Mouse (Mus musculus) embryo, embryonic 11 days (tissue): ENCODE results near the gene Hipk2.

Experiments
- DNase-seq: peaks from one replicate; pipeline ENCODE4 v3.0.0-alpha.2; 2015

Hipk2 gene

DNA sequence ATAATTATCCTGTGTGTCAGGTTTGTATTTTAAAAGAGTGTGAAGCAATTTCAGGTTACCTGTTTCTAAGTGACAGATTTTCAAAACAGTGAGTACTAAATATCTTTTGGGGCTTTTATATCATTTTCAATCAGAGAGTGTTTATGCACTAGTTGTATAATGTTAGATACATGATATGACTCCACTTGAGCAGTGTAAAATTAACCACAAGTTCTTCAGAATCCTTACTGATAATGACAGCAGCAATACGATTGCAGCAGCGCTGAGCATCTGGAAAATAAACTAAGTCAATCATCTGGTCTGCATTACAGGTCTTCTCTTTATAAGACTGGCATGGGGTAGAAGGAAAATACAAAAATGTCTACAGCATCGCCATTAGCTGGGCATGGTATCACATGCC, 49.1 kb downstream of the Hipk2 start:
- no peak for DNase-seq

DNA sequence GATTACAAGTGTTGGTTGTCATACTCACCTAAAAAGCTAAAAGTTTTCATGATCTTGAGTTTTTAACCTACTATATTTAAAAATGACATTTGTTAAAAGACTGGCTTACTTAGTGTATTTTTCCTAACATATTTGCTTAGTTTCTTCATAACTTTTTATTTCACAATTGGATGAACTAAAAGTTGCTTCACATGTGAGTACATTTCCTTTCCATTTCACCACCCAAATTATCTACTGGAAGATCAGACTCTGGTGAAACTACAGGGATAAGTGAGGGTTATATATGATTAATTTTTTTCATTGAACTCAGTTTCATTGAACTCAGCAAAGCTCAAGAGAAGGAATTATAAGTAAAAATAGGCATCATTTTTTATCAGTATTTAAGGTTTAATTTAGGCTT, 50.1 kb downstream of the Hipk2 start:
- DNase-seq: no peak

DNA sequence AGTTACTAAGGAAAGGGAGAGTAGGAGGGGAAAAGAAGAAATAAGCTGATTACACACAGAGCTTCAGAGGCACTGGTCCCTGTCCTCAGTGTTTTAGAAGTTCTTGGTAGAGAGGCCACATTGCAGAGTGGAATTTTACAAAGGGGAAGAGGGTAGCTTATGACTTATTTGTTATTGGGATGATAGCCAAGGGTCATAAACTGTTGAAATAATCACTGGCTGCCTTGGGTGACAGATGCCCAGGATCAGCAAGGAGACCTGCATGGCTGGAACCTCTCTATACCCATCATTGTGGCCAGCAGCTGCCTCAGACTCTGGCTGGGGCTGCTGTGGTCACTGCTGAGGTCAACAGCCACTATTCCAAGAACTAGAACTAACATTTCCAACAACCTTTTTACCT, 52.1 kb downstream of the Hipk2 start:
- no peak for DNase-seq

DNA sequence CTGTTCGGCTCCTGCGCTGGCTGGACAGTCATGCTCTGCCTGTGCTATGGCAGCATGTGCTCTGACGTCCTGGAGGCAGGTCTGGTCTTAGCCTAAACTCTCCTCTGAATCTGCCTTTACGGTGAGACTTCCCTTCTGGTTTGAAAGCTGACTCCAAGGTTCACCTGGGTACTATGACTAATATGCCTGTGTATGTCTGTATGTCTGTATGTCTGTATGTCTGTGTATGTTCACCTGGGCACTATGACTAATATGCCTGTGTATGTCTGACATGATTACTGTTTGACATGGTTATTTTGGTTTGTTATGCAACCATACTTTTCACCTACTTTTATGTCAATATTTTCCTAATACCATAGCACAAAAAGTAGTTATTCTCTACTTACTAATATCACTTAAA, 52.8 kb downstream of the Hipk2 start:
- no peak for DNase-seq

DNA sequence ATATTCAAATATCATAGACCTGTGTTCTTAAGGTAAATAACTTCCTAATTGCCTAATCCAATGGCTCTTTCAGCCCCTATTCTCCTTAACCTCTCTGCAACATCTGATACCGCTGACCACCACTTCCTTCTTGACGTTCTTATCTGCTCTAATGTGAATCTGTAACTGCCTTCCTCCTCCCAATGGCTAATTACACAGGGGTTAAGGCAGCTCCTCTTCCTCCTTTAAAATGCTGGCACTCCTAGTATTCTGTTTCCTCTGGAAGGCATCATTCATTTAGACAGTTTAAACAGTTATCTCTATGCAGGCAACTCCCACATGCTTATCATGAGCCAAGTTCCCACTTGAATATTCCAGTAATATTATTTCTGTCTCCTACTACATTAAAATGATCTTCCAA, 54.3 kb downstream of the Hipk2 start:
- DNase-seq: no peak

DNA sequence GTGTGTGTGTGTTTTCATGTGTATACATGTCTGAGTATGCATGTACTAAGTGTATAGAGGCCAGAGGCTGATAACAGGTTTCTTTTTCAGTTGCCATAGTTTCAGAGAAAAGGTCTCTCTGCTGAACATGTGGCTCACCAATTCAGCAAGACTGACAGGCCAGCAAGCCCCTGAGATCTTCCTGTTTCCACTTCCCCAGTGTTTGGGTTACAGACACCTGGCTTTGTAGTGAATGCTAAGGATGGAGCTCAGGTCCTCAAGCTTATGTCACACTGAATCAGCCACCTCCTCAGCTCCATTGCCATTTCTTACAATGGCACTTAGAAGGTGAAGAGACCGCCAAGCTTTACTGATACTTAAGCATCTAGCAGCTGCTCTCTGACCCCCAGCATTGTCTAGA, 55.1 kb downstream of the Hipk2 start:
- DNase-seq: no peak

DNA sequence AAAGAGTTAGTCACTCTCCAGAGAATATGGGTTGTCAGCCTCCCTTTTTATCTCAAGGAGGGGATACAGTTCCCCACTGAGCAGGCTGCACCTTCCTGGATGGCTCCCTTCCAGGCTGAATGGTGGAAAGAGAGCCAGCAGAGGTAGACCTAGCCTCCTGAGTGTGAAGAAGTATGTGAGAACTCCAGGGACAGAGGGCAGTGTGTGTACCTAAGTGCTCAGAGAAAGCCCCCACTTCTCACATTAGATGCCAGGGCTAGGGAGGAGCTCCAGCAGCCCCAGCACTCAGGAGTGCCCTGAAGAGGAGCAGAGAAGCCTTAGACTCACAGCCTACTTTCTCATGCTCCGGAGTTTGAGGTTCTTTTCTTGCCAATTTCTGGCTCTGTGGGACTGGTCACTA, 59.7 kb downstream of the Hipk2 start:
- no peak for DNase-seq

DNA sequence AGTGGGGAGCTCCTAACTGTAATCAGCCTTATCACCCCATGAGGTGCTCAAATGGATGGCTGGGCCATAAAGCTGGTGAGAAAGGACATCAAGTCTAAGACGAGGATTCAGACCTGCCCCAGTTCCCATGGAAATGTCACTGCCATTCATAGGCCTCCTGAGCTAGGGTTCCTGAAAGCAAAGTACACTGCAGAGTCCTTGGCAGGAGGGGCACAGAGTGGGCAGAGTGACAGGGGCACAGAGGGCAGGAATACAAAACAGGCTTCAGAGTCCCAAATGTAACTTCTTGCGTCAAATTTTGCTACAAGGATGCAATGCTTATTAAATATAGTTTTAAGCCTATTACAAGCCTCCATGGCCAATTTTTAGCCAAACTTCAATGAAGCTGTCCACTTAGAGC, 60.4 kb downstream of the Hipk2 start:
- DNase-seq: no peak

DNA sequence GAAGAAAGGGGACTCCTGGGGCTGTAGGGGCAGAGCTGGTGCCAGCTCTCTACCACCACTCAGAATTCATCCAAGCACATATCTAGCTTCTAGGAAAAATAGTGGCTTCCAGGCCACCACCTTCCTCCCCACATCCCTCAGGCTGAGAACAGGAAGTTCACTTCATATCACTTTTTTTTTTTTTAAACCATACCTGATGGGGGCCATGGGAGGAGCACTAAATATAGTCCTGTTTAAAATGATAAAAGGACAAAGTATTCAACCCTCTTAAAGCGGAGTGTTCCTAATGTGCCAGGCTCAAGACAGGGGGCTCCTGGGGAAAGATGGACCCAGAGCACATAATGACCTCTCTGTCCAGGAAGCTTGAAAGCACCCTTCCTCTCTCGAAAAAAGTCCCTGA, 61.3 kb downstream of the Hipk2 start:
- no peak for DNase-seq

DNA sequence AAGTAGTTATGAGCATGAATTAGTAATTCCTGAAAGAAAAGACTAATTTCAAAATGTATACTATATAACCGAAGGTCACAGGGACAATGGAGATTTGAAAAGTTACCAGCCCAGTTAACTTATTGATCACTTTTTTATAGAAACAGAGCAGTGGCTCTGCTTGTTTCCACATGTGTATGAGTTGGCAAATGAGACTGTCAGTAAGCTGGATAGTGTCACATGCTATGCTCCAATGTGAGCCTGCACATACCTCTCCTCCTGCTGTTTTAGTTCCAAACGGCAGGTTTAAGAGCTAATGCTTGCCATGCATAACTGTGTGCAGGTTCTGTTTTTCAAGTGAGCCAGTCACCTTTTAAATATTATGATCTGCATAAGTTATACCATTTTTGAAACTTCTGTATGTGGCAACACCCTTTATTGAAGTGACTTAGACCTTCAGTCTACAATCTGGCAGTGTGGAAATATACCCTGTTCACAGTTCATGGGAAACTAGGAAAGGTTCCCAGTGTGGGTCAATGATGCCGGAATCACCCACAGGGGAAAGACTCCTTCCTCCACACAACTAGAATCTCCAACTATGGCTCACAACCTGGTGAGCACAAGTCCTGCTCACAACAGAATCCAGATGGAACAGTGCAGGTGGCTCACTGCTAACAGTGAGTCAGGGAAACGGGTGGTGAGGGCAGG, 64.4 kb downstream of the Hipk2 start:
- DNase-seq: no peak

DNA sequence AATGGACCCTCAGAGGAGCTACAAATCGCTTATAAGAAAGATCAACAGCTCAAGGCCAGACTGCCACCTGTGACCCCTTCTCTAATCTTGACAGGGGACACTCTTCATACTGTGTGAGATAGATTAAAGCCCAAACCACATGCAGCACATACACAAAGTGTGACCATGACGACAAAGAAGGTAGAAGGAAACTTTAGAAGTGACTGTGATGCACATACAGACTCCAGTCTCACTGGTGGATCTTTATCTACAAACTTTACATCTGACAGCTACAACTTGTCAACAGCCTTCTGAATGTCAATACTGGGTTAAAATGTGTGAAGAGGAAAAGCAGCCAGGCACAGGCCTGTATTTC, 65.9 kb downstream of the Hipk2 start:
- no peak for DNase-seq

DNA sequence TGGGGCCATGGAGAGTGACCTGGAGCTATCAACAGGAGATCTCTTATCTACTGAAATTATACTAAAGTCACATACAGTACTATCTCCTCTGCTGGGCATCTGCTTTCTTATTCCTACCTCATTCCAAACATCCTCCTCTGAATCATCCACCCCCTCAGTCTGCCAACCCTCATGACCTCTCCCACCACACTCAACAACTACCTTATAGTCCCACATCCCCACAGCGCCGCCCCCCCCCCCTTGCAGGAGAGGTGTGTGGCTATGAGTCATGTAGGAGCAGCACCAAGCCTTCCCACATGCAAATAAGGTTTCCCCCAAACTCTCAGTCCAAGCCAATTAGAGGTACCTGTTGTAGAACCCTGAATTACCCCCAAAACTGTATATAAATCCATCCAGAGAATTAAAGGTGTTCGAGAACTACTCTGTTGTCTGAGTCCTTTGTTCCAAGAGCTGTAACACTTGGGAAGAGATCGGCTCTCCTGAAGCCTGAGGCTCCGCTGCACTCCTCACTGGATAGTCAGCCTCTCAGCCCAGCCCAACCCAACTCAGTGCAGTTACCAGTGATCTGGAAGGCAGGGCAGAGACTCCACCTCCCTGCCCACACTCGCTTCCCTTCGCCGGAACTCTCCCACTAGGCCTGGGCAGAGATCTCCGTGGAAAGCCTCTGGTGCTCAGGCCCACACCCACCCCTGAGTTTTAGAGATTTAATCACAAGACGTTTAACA, 66.4 kb downstream of the Hipk2 start:
- DNase-seq: no peak

DNA sequence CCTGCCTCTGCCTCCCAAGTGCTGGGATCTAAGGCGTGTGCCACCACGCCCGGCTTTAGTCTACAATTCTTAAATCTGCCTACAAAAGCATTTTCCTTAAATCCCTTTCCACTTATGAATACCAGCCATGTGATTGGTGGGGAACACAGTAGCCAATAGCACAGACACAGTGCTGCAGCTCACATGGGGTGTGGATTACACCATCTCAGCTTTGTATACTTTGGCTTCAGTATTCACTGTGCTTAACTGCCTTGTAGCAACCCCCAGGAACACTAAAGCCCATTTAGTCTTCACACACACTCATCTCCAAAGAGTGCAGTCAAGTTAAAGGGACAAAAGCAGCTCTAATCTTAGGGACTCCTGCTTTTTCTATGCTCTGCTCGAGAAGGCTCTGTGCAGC, 67.6 kb downstream of the Hipk2 start:
- no peak for DNase-seq

DNA sequence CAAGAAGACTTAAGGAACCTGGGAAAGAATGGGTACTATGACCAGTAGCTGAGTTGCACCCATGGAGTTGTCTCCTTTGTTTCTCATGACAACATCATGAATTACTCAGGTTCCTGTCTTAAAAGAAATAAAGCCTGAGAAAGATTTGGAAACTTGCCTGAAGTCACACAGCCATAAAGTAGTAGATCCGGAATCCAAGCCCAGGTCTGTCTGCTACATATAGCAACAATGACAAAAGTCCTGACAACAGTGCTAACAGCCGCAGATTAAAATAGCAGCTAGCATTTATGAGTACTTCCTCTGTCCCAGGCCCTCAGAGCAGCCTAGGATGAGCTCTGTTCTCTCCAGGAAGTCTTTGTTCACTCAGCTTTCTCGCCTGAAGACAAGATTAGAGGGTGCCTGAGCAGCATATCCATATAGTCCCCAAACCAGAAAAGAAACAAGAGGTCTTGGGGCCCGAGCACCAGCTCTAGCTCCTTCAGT, 69.0 kb downstream of the Hipk2 start:
- no peak for DNase-seq

DNA sequence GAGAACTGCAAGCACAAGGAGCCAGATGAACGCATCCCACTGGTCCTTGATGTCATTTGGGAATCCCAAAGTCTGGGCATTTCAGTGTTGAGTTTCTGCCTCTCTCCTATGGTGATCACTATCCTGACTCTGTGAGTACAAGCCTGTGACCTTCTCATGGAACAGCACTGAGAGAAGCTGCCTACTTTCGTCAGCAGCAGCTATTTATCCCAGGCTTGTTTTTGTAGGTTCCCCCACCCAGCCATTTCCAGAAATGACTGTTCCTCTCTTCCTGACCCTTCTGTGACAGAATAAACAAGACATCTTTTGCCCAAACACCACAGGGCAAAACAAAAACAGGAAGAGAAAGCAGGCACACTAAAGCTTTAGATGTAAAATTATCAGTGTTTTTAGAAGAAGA, 70.4 kb downstream of the Hipk2 start:
- no peak for DNase-seq

DNA sequence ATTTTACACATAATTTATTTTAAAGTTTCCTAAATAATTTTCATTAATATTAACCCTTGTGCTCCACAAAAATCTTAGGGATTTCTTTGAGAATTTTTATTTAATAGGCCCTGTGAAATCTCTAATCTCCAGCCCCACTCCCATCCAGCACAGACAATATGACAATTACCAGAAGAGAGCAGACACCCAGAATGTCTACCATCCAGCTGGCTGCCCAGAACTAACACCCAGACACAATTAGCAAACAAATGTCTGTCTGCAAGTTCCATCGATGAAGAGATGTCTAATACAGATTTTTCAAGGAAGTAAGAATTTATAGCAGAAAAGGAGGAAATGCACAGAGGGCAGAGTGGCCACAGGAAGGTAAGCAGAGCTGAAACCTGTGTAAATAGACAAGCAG, 74.7 kb downstream of the Hipk2 start:
- DNase-seq: no peak

DNA sequence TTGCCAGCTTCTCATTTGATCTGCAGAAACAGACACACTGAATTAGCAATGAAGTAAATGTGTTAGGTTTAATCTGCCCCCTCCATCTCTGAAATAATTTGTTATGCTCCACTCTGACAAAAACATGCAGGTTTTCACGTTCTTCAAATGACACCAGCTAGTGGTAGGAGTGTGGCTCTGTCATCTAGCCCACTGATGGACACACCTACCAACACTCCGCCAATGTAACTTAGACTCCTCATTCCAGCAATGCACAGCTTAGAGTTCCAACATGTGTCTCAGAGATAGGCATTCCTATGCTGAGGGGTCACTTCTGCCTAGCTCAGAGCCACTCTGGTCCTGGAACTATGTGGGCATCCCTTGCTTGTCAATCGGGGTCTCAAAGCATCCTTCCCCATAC, 78.4 kb downstream of the Hipk2 start:
- DNase-seq: no peak

DNA sequence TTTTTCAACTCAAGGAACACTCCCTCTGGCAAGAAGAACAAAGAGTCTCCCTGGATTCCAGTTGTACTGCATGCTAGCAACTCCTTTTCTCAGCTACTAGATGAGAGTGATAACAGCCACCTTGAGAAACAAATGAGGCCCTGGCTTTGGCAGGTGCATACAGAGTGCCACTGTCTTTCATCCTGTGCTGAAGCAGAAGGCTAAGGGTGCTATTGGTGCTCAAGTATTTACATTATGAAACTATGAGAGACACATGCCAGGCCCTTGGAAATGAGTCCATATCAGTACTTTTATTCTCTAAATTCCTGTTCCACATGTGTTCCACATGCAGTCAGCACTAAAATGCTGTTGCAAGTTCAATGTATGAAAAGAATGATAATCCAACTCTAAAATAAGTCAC, 79.0 kb downstream of the Hipk2 start:
- DNase-seq: no peak

DNA sequence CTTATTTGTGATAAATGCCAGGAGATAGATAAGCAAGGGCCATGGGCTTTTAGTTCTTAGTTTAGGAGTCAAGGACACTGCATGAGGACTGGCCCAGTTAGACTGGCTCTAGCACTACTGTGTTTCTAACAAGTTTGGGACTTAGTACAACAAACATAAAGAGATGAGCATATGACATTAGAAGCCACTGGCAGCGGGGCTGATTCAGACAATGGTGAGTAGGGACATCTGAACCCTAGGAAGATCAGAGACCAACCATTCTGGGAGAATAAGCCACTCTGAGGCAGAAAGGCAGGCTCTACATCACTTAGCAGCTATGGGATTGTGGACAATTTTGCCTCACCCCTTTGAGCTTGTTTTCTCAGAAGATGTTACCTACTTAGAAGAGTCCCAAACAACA, 79.6 kb downstream of the Hipk2 start:
- no peak for DNase-seq

DNA sequence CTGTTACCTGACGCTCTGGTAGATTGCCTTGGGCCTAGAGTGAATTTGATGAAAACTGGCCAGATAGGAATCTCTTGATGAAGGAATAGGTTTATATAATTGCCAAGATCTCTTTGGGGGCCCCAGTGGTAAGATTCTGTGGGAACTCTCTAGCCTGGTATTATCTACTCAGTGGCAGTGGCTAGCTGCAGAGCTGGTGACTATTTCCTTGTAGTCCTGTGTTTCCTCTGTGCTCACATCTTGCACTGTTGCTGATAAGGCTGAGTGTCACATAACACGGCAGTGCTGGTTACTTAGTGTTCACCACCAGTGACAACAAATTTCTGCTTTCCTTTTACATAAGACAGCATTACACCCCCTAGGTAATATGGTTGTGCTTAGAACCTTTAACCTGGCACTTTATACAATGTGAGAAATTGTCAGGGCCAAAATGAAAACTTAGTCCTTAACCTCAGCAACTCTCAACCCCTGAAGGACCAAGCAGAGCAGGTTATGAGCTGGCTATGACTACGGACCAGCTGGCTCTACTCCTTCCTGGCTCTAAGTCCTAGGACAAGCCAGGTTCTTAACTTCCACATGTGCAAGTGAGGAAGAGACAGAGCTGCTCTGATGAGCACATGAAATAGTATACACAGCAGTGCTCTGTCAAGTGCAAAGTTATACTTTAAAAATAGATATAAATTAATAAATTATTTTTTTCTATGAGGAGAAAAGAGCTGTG, 80.7 kb downstream of the Hipk2 start:
- DNase-seq: no peak

DNA sequence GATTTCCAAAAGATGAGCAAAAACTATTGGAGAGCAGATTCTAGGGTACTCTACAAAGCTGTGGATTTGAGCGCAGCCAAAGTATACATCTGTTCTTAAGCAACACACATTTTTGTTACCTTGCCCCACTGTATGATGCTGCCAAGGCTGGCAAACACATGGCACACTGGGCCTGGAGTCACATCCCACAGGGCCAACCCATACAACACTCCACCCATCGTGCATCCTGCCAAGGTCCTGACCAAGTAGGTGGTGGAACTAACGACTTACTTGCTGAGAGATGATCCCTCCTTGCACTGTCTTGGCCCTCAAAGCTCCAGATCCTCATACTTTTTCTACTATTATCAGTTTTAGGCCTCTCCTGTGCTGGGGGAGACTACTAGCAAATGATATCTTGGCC, 83.0 kb downstream of the Hipk2 start:
- DNase-seq: no peak

DNA sequence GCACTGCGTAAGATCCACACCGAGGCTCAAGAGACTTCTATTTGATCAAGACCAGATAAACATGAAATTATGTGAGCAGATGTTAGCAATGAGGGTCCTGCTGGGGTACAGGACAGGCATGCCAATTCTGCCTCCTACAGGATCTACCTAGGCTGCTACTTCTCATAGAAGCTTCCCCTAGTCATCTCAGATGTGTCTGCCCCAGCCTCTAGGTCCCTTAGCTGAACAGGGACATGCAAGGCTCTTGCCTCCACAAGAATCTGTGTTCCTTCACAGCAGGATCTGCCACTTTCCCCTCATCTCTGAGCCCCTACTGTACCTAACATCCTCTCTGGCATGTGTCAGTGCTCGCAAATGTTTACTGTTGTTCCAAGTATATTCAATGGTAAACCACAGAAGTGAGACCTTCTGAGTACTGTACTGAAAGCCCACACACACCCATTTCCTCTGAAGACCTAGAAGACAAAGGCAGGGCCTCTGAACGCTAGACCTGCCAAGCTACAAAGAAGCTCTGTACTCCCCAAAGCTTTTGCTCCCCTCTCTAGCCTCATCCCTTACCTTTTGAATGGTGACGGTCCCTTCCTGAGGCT, 86.6 kb downstream of the Hipk2 start:
- DNase-seq: no peak

DNA sequence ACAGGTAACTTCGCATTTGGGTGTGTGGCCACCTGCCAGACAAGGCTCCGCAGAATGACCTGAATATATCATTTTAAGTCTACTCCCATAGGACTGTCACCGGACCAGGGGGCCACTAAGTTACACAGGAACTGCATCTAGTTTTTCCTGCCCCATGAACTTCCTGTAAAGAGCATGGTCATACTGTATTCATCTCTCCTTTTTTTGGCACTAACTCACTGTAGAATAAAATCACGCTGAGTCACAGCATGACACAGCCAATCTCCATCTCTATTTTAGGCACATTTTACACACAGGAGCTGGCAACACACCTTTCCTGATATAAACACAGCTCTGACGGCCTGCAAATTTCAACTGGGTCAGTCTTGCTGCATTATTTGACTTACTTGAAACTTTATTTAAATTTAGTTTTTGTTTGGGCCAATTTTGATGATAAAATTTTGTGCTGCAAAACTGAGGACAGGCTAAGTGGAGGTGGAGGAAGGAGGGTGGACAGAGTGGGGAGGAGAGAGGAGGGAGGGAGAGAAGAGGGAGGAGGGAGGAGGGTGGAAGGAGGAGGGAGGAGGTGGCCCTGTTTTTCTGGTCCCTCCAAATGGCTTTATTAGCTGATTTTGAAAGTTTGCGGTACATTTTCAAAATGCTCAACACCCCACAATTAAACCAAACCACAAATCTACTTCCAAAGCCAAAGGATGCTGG, 88.0 kb downstream of the Hipk2 start:
- DNase-seq: no peak
